Mouse (Mus musculus) midbrain, postnatal 0 days (tissue): ENCODE data around the gene Cpeb2. TPM values are rescaled to one million over a fixed set of nuclear protein-coding genes. Genes with fewer than 3 reads are reported as not detected.
A peak's percentile ranks its signal among the peaks of the same experiment; 100 is the strongest.

Experiments used
- ATAC-seq: fragments of 200-750 bp; cut with Nextera tagmentation; 2 replicates; pipeline ENCODE4 v1.8.0; 2017; ENCODE audit warnings: moderate number of reproducible peaks, mild to moderate bottlenecking, moderate TSS enrichment, moderate library complexity; ENCODE audit not compliant: low FRiP score
- DNase-seq: peaks from one replicate; pipeline ENCODE4 v3.0.0-alpha.2; 2015; ENCODE audit warnings: low spot score
- H3K27ac ChIP-seq: fragments of 300-500 bp; sonication (generic); 2 replicates; pipeline ENCODE4 v1.5.1; 2014; ENCODE audit warnings: low read depth, mild to moderate bottlenecking, low read length, mixed read lengths
- H3K27me3 ChIP-seq: fragments of 300-500 bp; sonication (generic); 2 replicates; pipeline ENCODE4 v1.6.1; 2014; ENCODE audit warnings: low read length, control low read depth, mixed read lengths; ENCODE audit not compliant: insufficient read depth
- H3K36me3 ChIP-seq: fragments of 300-500 bp; sonication (generic); 2 replicates; pipeline ENCODE4 v1.6.1; 2014; ENCODE audit warnings: low read length, control low read depth, mixed read lengths; ENCODE audit not compliant: insufficient read depth
- H3K4me1 ChIP-seq: fragments of 300-500 bp; sonication (generic); 2 replicates; pipeline ENCODE4 v1.6.1; 2014; ENCODE audit warnings: mild to moderate bottlenecking, control low read depth, antibody characterized with exemption, low read length, mixed read lengths; ENCODE audit not compliant: insufficient read depth
- H3K4me2 ChIP-seq: fragments of 300-500 bp; sonication (generic); 2 replicates; pipeline ENCODE4 v1.6.1; 2014; ENCODE audit warnings: low read depth, mild to moderate bottlenecking, low read length, mixed read lengths; ENCODE audit not compliant: poor library complexity, severe bottlenecking
- H3K4me3 ChIP-seq: fragments of 300-500 bp; sonication (generic); 2 replicates; pipeline ENCODE4 v1.5.1; 2014; ENCODE audit warnings: low read depth, mild to moderate bottlenecking, low read length, moderate library complexity
- H3K9ac ChIP-seq: fragments of 300-500 bp; sonication (generic); replicated peaks from 2 replicates; pipeline ENCODE4 v1.6.1; 2014; ENCODE audit warnings: mild to moderate bottlenecking, low read length, moderate library complexity, mixed read lengths; ENCODE audit not compliant: poor library complexity, severe bottlenecking
- H3K9me3 ChIP-seq: fragments of 300-500 bp; sonication (generic); 2 replicates; pipeline ENCODE4 v1.6.1; 2016; ENCODE audit warnings: low read length, control low read depth
- CTCF ChIP-seq: IDR thresholded peaks from 2 replicates; pipeline ENCODE4 v1.5.1; 2016; ENCODE audit warnings: antibody characterized with exemption, mild to moderate bottlenecking
- WGBS: fragments of 180-500 bp; shearing (Covaris S2); extraction: QIAGEN DNeasy Blood & Tissue Kit; methylation state at CpG from one replicate; pipeline ENCODE4 v1.1.7; 2014; 5-methylcytosine and 5-hydroxymethylcytosine counted together
- polyA plus RNA-seq: library from polyadenylated mRNA; unstranded; fragments of >200 nt; fragmentation: Nextera tagmentation; extraction: Ambion mirVana; gene quantifications from 2 replicates; pipeline ENCODE4 v1.2.1, GENCODE M21; 2015
- total RNA-seq: library from RNA; depleted of rRNA; stranded (reverse); fragments of >200 nt; gene quantifications from 2 replicates; pipeline ENCODE4 v1.2.3, GENCODE M21; 2014

Cpeb2 gene
- total and polyA plus RNA-seq, 2 experiments from 2014 or later, result 15.3 to 29.5 TPM

DNA sequence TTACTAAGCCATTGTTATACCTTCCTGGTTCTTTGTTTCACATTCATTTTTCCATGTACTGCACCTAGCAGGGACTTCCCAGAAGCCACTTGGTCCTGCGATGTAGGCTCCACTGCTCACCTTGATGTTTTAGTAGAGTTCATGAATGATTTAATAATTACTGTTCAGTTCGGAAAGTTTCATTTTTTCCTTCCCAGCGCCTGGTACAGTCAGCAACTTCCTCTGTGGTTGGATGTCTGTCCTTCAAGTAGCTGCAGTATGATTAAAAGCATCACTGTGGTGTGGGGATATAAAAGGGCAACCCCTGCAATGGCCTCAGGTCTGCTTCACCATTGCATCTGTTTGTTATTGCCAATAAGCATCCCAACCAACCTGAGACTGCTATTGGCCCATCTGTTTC lies 72.5 kb downstream of the Cpeb2 start:
- H3K4me2 ChIP-seq, result no peak overlapping the region
- WGBS, result 89% methylated on average over 3 of the region's 3 CpGs
- H3K9me3 ChIP-seq, result no peaks in the 10 kb centered on the region
- DNase-seq (no peak), ATAC-seq (no peak)
- no peaks in the 10 kb centered on the region for H3K27me3 ChIP-seq
- H3K9ac ChIP-seq, result no peak overlapping the region
- no peaks in the 10 kb centered on the region for H3K36me3 ChIP-seq
- H3K27ac ChIP-seq, result no peak overlapping the region
- no peaks in the 10 kb centered on the region for H3K4me1 ChIP-seq
- no peak overlapping the region for H3K4me3 ChIP-seq
- TF ChIP-seq CTCF, result no peak

- DNase-seq, result peak; percentile 19
- Histone ChIP-seq H3K27ac (no peak overlapping the region), H3K9me3 (no peaks in the 10 kb centered on the region), H3K4me2 (no peak overlapping the region), H3K4me3 (no peak overlapping the region), H3K4me1 (no peaks in the 10 kb centered on the region), H3K36me3 (no peaks in the 10 kb centered on the region), H3K9ac (no peak overlapping the region), H3K27me3 (no peaks in the 10 kb centered on the region)
- no peak for TF ChIP-seq CTCF
- ATAC-seq, result no peak
- WGBS, result 49% methylated on average over 4 of the region's 4 CpGs
These were observed 77.0 kb downstream of the Cpeb2 start for GRCm38 (mm10) chr5:43309961-43310360.

DNA sequence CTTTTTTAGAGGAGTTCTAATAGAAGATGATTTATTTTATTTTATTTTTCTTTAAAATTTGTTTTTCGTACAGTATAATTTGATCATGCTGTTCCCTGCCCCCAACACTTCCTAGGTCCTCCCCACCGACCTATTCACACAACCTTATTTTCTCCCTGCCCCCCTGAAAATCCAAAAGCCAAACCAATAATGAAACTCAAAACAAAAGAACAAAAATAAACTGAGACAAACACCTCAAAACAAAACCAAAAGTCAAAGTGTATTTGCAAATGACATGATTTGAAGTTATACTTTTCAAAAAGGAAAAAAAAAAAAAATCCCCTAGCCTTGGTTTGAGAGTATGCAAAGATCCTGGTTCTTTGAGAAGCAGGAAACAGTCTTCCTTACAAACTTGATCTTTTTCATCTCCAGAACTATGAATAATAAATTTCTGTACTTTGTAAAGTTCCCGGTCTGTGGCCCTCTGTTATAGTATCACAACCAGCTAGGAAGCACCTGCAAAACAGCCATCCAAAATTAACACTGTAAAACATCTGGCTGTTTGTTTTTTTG lies 91.4 kb downstream of the Cpeb2 start:
- no peaks in the 10 kb centered on the region for H3K36me3 ChIP-seq
- no peaks in the 10 kb centered on the region for H3K4me1 ChIP-seq
- TF ChIP-seq CTCF, result no peak
- H3K9me3 ChIP-seq, result no peaks in the 10 kb centered on the region
- H3K27me3 ChIP-seq, result no peaks in the 10 kb centered on the region
- H3K9ac ChIP-seq, result no peak overlapping the region
- no peak overlapping the region for H3K27ac ChIP-seq
- no peak overlapping the region for H3K4me3 ChIP-seq
- WGBS, result 90% methylated on average over 3 of the region's 3 CpGs
- ATAC-seq (no peak), DNase-seq (no peak)
- H3K4me2 ChIP-seq, result no peak overlapping the region

DNA sequence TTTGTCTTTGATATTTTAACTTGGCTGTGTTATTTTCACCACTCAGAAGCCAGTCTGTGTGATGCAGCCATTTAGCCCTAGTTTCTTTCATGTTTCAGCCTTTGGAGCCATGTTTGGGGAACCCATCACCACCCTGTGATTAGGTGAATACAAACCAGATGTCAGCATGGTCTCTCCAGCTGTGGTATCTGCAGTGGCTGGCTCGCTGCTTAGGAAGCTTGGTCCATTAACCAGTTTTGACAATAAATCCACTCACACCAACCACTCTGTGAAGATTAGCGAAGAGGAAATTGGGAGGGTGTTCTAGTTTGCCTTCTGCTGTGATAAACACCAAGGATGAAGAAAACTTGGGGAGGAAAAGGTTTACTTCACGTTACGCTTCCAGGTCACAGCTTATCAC lies 92.6 kb downstream of the Cpeb2 start:
- H3K27me3 ChIP-seq, result no peaks in the 10 kb centered on the region
- WGBS, result 78% methylated on average over 4 of the region's 4 CpGs
- no peaks in the 10 kb centered on the region for H3K9me3 ChIP-seq
- H3K36me3 ChIP-seq, result no peaks in the 10 kb centered on the region
- H3K4me2 ChIP-seq, result no peak overlapping the region
- H3K4me1 ChIP-seq, result no peaks in the 10 kb centered on the region
- ATAC-seq (no peak), DNase-seq (no peak)
- no peak overlapping the region for H3K4me3 ChIP-seq
- H3K27ac ChIP-seq, result no peak overlapping the region
- H3K9ac ChIP-seq, result no peak overlapping the region
- TF ChIP-seq CTCF, result no peak

- no peak overlapping the region for H3K27ac ChIP-seq
- no peak overlapping the region for H3K4me3 ChIP-seq
- no peak for ATAC-seq
- no peaks in the 10 kb centered on the region for H3K4me1 ChIP-seq
- H3K9me3 ChIP-seq, result no peaks in the 10 kb centered on the region
- H3K9ac ChIP-seq, result no peak overlapping the region
- no peaks in the 10 kb centered on the region for H3K27me3 ChIP-seq
- WGBS, result 37% methylated on average over 4 of the region's 4 CpGs
- H3K4me2 ChIP-seq, result no peak overlapping the region
- H3K36me3 ChIP-seq, result no peaks in the 10 kb centered on the region
- TF ChIP-seq CTCF, result no peak
- peak; percentile 40 for DNase-seq
These were observed 95.6 kb downstream of the Cpeb2 start for GRCm38 (mm10) chr5:43328579-43328978.

GRCm38 (mm10) chr5:43330260-43330659 lies 97.3 kb downstream of the Cpeb2 start:
- WGBS, result 81% methylated on average over 3 of the region's 3 CpGs
- Histone ChIP-seq H3K4me1 (no peaks in the 10 kb centered on the region), H3K27me3 (no peaks in the 10 kb centered on the region), H3K27ac (no peak overlapping the region), H3K9ac (no peak overlapping the region), H3K9me3 (no peaks in the 10 kb centered on the region), H3K36me3 (no peaks in the 10 kb centered on the region), H3K4me2 (no peak overlapping the region), H3K4me3 (no peak overlapping the region)
- no peak for DNase-seq
- no peak for TF ChIP-seq CTCF
- ATAC-seq, result no peak
